8 mouse cellular contexts compared by ENCODE assay signal in genomic region chr1:194618841-194619311, GRCm38 (mm10). TPM values are rescaled to one million over a fixed set of nuclear protein-coding genes. Genes with fewer than 3 reads are reported as not detected.
DNase-seq lines count a peak whose midpoint lies in the region; ATAC-seq lines count a peak whose summit lies in the region.

No protein-coding gene starts in this region.

- peaks cover 11% of the 10 kb centered on the region for H3K27me3 ChIP-seq in embryonic facial prominence, embryonic 10.5 days (replicated peaks; ENCODE audit: low read depth, poor library complexity, severe bottlenecking)
- 0 out of 2 replicates have a peak, but pooled peaks cover 2% of the 10 kb centered on the region for H3K27me3 ChIP-seq in limb, embryonic 11.5 days (ENCODE audit: control insufficient read depth, insufficient read depth, low read length)
- no peaks in the 10 kb centered on the region for H3K27me3 ChIP-seq in midbrain, embryonic 13.5 days

- peak overlapping the region; percentile 92 for H3K4me3 ChIP-seq in embryonic facial prominence, embryonic 10.5 days
- H3K4me3 ChIP-seq in limb, embryonic 11.5 days (ENCODE audit: low read depth, low read length): peak overlapping the region; percentile 68
- H3K4me3 ChIP-seq in midbrain, embryonic 13.5 days (replicated peaks): peak overlapping the region; percentile 83

- peak overlapping the region; percentile 100 for H3K4me2 ChIP-seq in limb, embryonic 11.5 days (ENCODE audit: low read depth, severe bottlenecking)
- peak overlapping the region; percentile 67 for H3K4me2 ChIP-seq in midbrain, embryonic 13.5 days (replicated peaks)

- no peaks in the 10 kb centered on the region for H3K36me3 ChIP-seq in embryonic facial prominence, embryonic 10.5 days (replicated peaks)
- no peaks in the 10 kb centered on the region for H3K36me3 ChIP-seq in limb, embryonic 11.5 days (ENCODE audit: control insufficient read depth, insufficient read depth, low read length)
- H3K36me3 ChIP-seq in midbrain, embryonic 13.5 days: no peaks in the 10 kb centered on the region

- H3K9ac ChIP-seq in limb, embryonic 11.5 days (ENCODE audit: low read length): no peak overlapping the region
- peak overlapping the region; percentile 93; the same call in 1 of the 2 replicates for H3K9ac ChIP-seq in midbrain, embryonic 13.5 days (replicated peaks)

- H3K9me3 ChIP-seq in embryonic facial prominence, embryonic 10.5 days: no peaks in the 10 kb centered on the region
- H3K9me3 ChIP-seq in limb, embryonic 11.5 days (ENCODE audit: control insufficient read depth, low read length): no peaks in the 10 kb centered on the region
- no peaks in the 10 kb centered on the region for H3K9me3 ChIP-seq in midbrain, embryonic 13.5 days

- no peak for ATAC-seq in CD4-positive, CD25-positive, alpha-beta regulatory T cell, adult 4 months
- ATAC-seq in limb, embryonic 11.5 days (ENCODE audit: insufficient number of reproducible peaks, low FRiP score, low TSS enrichment, low read depth): no peak
- peak; percentile 38; the same call in 1 of the 2 replicates for ATAC-seq in midbrain, embryonic 13.5 days

- WGBS in embryonic facial prominence, embryonic 10.5 days: 3% methylated on average over 19 of the region's 19 CpGs
- 2% methylated on average over 19 of the region's 19 CpGs for WGBS in limb, embryonic 11.5 days
- 2% methylated on average over 19 of the region's 19 CpGs for WGBS in midbrain, embryonic 13.5 days

- peaks cover 46% of the 10 kb centered on the region for H3K4me1 ChIP-seq in embryonic facial prominence, embryonic 10.5 days
- 0 out of 2 replicates have a peak, but pooled peaks cover 4% of the 10 kb centered on the region for H3K4me1 ChIP-seq in limb, embryonic 11.5 days (ENCODE audit: control insufficient read depth, insufficient read depth, low read length)
- H3K4me1 ChIP-seq in midbrain, embryonic 13.5 days (replicated peaks): peaks cover 44% of the 10 kb centered on the region

- DNase-seq in CD4-positive, CD25-positive, alpha-beta regulatory T cell, adult 2 months (ENCODE audit: low read depth, low spot score): peak; percentile 35
- peak; percentile 80 for DNase-seq in embryonic facial prominence, embryonic 10.5 days (ENCODE audit: low spot score)
- DNase-seq in heart, adult 18-20 months: peak; percentile 83 to 95
- peak; percentile 84 for DNase-seq in kidney, adult 18-20 months
- peak; percentile 87 for DNase-seq in limb, embryonic 11.5 days (ENCODE audit: low spot score)
- peak; percentile 6 to 32 for DNase-seq in spleen, postnatal 36 days (ENCODE audit: low spot score in 2 of 2)

- 0 out of 2 replicates have a peak overlapping the region, but pooled peaks have one; percentile 10 for H3K27ac ChIP-seq in embryonic facial prominence, embryonic 10.5 days (replicated peaks)
- no peak overlapping the region for H3K27ac ChIP-seq in limb, embryonic 11.5 days (replicated peaks; ENCODE audit: low read depth, low read length)
- H3K27ac ChIP-seq in midbrain, embryonic 13.5 days: peak overlapping the region; percentile 93

RNA-seq across cellular contexts. Expression of gene Plxna2, which starts 0.9 kb away (rescaled TPM):
- polyA plus RNA-seq in CD4-positive, CD25-positive, alpha-beta regulatory T cell, adult 4 months (2017; shearing (Covaris generic)): not detected
- 12.9 and 15.3 TPM in 2 replicates for polyA plus RNA-seq in embryonic facial prominence, embryonic 10.5 days (2016; fragmentation: Nextera tagmentation; extraction: Ambion mirVana)
- total RNA-seq in heart, adult 18-20 months (2021): 10 to 100 TPM; 28.2 to 29.1 TPM
- polyA plus RNA-seq in limb, embryonic 11.5 days (2014; fragmentation: Nextera tagmentation; extraction: Ambion mirVana): 4.0 and 5.6 TPM in 2 replicates
- 20.4 and 23.3 TPM in 2 replicates for polyA plus RNA-seq in midbrain, embryonic 13.5 days (2015; fragmentation: Nextera tagmentation; extraction: Ambion mirVana)

Comparison
In these comparisons a context has a peak if more than half of its experiments do, and no peak if none do; other contexts are left out.
1. DNase-seq: peak in every context shown above with its lines; median percentile 89 in heart, adult 18-20 months; 87 in limb, embryonic 11.5 days; 84 in kidney, adult 18-20 months; 80 in embryonic facial prominence, embryonic 10.5 days; 35 in CD4-positive, CD25-positive, alpha-beta regulatory T cell, adult 2 months; 19 in spleen, postnatal 36 days.